Mouse (Mus musculus) thymus, adult 2 months (tissue): ENCODE data around the gene Arid5a. TPM values are rescaled to one million over a fixed set of nuclear protein-coding genes. Genes with fewer than 3 reads are reported as not detected.
A peak's percentile ranks its signal among the peaks of the same experiment; 100 is the strongest.

Source experiments
- DNase-seq: peaks from one replicate; pipeline ENCODE4 v3.0.0; 2021
- H3K27ac ChIP-seq: fragments of 200-500 bp; 2 replicates; pipeline ENCODE4 v1.5.1; 2012; ENCODE audit warnings: low read length, control low read depth; ENCODE audit not compliant: control insufficient read depth, insufficient read depth
- H3K27me3 ChIP-seq: fragments of 200-500 bp; 2 replicates; pipeline ENCODE4 v1.6.1; 2012; ENCODE audit warnings: mild to moderate bottlenecking, low read length, moderate library complexity, mixed read lengths; ENCODE audit not compliant: control insufficient read depth, insufficient read depth
- H3K36me3 ChIP-seq: fragments of 200-500 bp; 2 replicates; pipeline ENCODE4 v1.6.1; 2012; ENCODE audit warnings: mild to moderate bottlenecking, low read length, moderate library complexity; ENCODE audit not compliant: control insufficient read depth, insufficient read depth
- H3K4me1 ChIP-seq: fragments of 200-500 bp; replicated peaks from 2 replicates; pipeline ENCODE4 v1.6.1; 2012; ENCODE audit warnings: low read length; ENCODE audit not compliant: control insufficient read depth, insufficient read depth
- H3K4me3 ChIP-seq: fragments of 200-500 bp; 2 replicates; pipeline ENCODE4 v1.5.1; 2012; ENCODE audit warnings: mild to moderate bottlenecking, low read length, control low read depth, moderate library complexity; ENCODE audit not compliant: control insufficient read depth, insufficient read depth
- CTCF ChIP-seq: fragments of 200-500 bp; IDR thresholded peaks from 2 replicates; pipeline ENCODE4 v1.5.1; 2012; ENCODE audit warnings: mild to moderate bottlenecking, control low read depth, low read length, moderate library complexity, borderline replicate concordance; ENCODE audit not compliant: control insufficient read depth, poor library complexity, insufficient read depth; ENCODE audit errors: extremely low read depth
- POLR2A ChIP-seq: fragments of 200-500 bp; IDR thresholded peaks from 2 replicates; pipeline ENCODE4 v1.6.1; 2012; ENCODE audit warnings: mild to moderate bottlenecking, low read length, control low read depth, moderate library complexity; ENCODE audit not compliant: control insufficient read depth, poor library complexity, insufficient read depth; ENCODE audit errors: extremely low read depth
- WGBS: fragments of 180-500 bp; shearing (Covaris S2); methylation state at CpG from one replicate; pipeline ENCODE4 v1.1.7; 2018; 5-methylcytosine and 5-hydroxymethylcytosine counted together
- polyA plus RNA-seq: library from polyadenylated mRNA; depleted of rRNA; stranded (reverse); fragments of >200 nt; gene quantifications from 2 replicates; pipeline ENCODE4 v1.2.3, GENCODE M21; 2012

The Arid5a gene
- polyA plus RNA-seq, 1 experiment, result 57.2 TPM

DNA sequence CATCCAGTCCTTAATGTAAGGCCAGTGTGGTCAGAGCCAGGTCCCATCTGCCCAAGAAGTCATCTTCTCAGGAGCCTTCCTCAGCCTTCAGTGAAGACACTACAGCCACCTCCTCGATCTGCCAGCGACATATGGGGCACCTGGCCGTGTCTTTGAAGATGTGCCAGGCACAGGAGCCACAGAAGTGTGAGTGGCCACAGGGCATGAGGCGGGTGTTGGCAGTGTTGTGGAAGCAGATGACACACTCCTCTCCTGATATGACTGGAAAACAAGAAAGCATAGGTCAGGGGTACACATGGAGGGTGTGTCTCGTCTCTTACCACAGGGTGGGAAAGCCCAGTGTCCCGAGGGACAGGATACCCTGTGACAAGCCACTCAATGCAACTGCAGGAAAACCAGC, 41.2 kb upstream of the Arid5a start:
- WGBS, result 48% methylated on average over 6 of the region's 6 CpGs
- no peak for TF ChIP-seq CTCF
- Histone ChIP-seq H3K4me3 (no peak overlapping the region), H3K4me1 (peaks cover 40% of the 10 kb centered on the region), H3K36me3 (no peaks in the 10 kb centered on the region), H3K27me3 (no peaks in the 10 kb centered on the region), H3K27ac (no peak overlapping the region)
- DNase-seq, result no peak

DNA sequence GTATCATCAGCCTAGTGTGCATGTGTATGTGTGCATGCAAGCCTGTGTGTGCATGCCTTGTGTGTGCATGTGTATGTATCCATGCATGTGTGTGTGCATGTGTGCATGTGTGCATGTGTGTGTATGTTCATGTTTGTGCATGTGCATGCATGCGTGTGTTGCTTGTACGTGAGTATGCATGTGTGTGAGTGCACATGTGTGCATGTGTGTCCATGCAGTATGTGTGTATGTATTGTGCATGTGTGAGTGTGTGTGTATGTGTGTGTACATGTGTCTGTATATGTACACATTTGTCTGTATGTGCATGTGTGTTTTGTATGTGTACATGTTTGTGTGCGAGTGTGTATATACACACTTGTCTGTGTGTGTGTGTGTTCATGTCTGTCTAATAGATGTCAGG, 39.9 kb upstream of the Arid5a start:
- H3K27ac ChIP-seq, result no peak overlapping the region
- no peaks in the 10 kb centered on the region for H3K36me3 ChIP-seq
- H3K27me3 ChIP-seq, result no peaks in the 10 kb centered on the region
- DNase-seq, result no peak
- WGBS, result over 99% methylated on average over 3 of the region's 3 CpGs
- H3K4me1 ChIP-seq, result peaks cover 44% of the 10 kb centered on the region
- H3K4me3 ChIP-seq, result no peak overlapping the region
- no peak for TF ChIP-seq POLR2A
- TF ChIP-seq CTCF, result no peak

- H3K36me3 ChIP-seq, result no peaks in the 10 kb centered on the region
- 93% methylated on average over 54 of the region's 54 CpGs for WGBS
- H3K4me1 ChIP-seq, result peaks cover 56% of the 10 kb centered on the region
- H3K27ac ChIP-seq, result no peak overlapping the region
- no peak for DNase-seq
- no peaks in the 10 kb centered on the region for H3K27me3 ChIP-seq
- TF ChIP-seq POLR2A (no peak), CTCF (no peak)
- no peak overlapping the region for H3K4me3 ChIP-seq
Measured at GRCm38 (mm10) chr1:36269121-36269795, 38.3 kb upstream of the Arid5a start.

DNA sequence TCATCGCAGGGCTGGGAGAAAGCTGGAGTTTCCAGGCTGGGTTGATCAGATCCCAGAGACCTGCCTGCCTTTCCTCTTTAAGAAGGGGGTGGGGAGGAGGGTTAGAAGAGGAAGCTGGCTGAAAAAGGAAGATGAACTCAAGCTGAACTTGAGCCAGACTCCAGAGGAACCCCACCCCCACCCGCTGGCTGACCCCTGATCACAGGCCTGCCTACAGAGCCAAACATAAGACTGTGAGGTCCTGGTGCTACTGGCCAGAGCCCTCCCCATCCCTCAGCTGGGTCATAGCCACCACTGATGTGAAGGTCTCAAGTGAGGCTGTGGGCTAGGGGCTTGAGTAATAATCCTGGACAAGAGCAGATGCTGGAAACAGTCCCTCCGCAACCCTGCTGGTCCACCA, 36.9 kb upstream of the Arid5a start:
- TF ChIP-seq CTCF (no peak), POLR2A (no peak)
- H3K27me3 ChIP-seq, result no peaks in the 10 kb centered on the region
- WGBS, result 58% methylated on average over 3 of the region's 3 CpGs
- DNase-seq, result no peak
- peaks cover 54% of the 10 kb centered on the region for H3K4me1 ChIP-seq
- no peak overlapping the region for H3K4me3 ChIP-seq
- H3K36me3 ChIP-seq, result no peaks in the 10 kb centered on the region
- no peak overlapping the region for H3K27ac ChIP-seq

DNA sequence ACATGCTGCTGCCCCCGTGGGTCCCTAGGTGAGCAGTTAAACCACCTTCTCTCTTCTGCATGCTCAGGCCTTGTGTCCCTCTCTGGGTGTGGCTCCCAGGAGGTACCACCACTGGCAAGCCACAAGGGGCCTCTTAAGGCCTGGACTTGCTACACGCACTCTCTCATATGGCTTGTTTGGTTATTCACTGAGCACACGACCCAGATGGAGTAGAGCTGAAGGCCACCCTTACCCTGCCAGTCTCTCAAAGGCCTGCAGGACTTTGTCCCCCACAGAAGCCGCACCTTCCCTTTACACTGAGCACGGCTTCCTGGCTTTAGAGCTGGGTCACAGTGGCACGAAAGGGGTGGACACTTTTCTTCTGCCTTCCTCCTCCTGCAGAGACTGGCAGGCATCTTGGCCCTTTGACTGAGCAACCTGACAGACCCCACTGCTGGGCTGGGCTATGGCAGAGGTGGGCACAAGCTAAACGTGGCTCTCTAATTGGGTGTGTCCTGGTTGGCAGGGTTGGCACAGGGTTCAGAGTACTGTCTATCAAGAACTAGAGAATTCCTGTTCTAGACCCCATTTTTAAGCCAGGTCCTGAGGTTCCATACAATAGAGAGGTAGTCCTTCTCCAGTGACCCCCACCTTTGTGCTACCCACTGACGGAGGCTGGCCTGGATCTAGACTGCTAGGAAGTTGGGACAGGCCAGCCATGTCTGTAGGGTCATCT, 35.9 kb upstream of the Arid5a start:
- Histone ChIP-seq H3K27me3 (no peaks in the 10 kb centered on the region), H3K4me3 (no peak overlapping the region), H3K36me3 (no peaks in the 10 kb centered on the region), H3K4me1 (peaks cover 48% of the 10 kb centered on the region), H3K27ac (no peak overlapping the region)
- no peak for DNase-seq
- TF ChIP-seq CTCF, result no peak
- TF ChIP-seq POLR2A, result no peak
- WGBS, result 60% methylated on average over 8 of the region's 8 CpGs

DNA sequence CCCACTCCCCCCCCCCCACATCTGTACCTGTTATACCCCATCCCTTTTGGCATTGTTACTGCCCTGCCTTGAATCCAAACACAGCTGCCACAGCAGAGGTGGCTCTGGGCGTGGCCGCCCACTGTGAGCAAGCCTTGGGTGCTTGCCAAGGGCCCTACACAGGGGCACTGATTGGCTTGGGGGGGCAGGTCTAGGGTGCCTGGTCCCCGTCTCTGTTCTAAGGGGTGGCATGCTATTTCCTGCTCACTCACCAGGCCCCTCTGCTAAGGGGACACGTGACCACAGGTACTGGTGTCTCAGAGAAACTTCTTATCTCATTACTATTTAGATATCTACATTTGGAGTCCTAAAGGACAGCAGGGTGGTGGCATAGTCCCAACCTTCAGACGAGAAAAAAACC, 35.0 kb upstream of the Arid5a start:
- WGBS, result 10% methylated on average over 5 of the region's 5 CpGs
- Histone ChIP-seq H3K4me3 (peak overlapping the region; percentile 11; the same call in 1 of the 2 replicates), H3K4me1 (peaks cover 48% of the 10 kb centered on the region), H3K27ac (peak overlapping the region; percentile 17; the same call in 1 of the 2 replicates), H3K36me3 (no peaks in the 10 kb centered on the region), H3K27me3 (no peaks in the 10 kb centered on the region)
- no peak for TF ChIP-seq CTCF
- TF ChIP-seq POLR2A, result no peak
- peak; percentile 38 for DNase-seq
